Mouse (Mus musculus): ENCODE results near the gene Pawr.

Gene Pawr

GRCm38 (mm10) chr10:108359974-108360373 lies 28.1 kb downstream of the Pawr start:
- DNase-seq, result no peak

- DNase-seq, result no peak
These were observed 28.9 kb downstream of the Pawr start for GRCm38 (mm10) chr10:108360801-108361200.

- DNase-seq, result no peak
These were observed 29.7 kb downstream of the Pawr start for GRCm38 (mm10) chr10:108361419-108362155.

GRCm38 (mm10) chr10:108363932-108364331 lies 32.0 kb downstream of the Pawr start:
- DNase-seq, result no peak

- no peak for DNase-seq
These were observed 33.2 kb downstream of the Pawr start for GRCm38 (mm10) chr10:108364946-108365719.

- no peak for DNase-seq
These were observed 34.3 kb downstream of the Pawr start for GRCm38 (mm10) chr10:108366251-108366650.

- DNase-seq, result no peak
These were observed 36.4 kb downstream of the Pawr start for GRCm38 (mm10) chr10:108368358-108368757.

GRCm38 (mm10) chr10:108372258-108372657 lies 40.3 kb downstream of the Pawr start:
- DNase-seq, result no peak

GRCm38 (mm10) chr10:108372858-108373257 lies 40.9 kb downstream of the Pawr start:
- DNase-seq, result no peak

GRCm38 (mm10) chr10:108375796-108376195 lies 43.9 kb downstream of the Pawr start:
- DNase-seq, result no peak

- no peak for DNase-seq
These were observed 44.4 kb downstream of the Pawr start for GRCm38 (mm10) chr10:108376366-108376765.

- no peak for DNase-seq
These were observed 45.4 kb downstream of the Pawr start for GRCm38 (mm10) chr10:108377369-108377768.

- DNase-seq, result no peak
These were observed 46.1 kb downstream of the Pawr start for GRCm38 (mm10) chr10:108378062-108378461.

- DNase-seq, result no peak
These were observed 46.6 kb downstream of the Pawr start for GRCm38 (mm10) chr10:108378479-108378878.

GRCm38 (mm10) chr10:108380715-108381114 lies 48.8 kb downstream of the Pawr start:
- no peak for DNase-seq

GRCm38 (mm10) chr10:108384153-108384769 lies 52.3 kb downstream of the Pawr start:
- DNase-seq, result no peak

GRCm38 (mm10) chr10:108385480-108385955 lies 53.6 kb downstream of the Pawr start:
- no peak for DNase-seq

GRCm38 (mm10) chr10:108388410-108388915 lies 56.5 kb downstream of the Pawr start:
- DNase-seq, result no peak

- DNase-seq, result no peak
These were observed 57.4 kb downstream of the Pawr start for GRCm38 (mm10) chr10:108389178-108389926.

GRCm38 (mm10) chr10:108389927-108390287 lies 58.0 kb downstream of the Pawr start:
- DNase-seq, result peak; percentile 54

GRCm38 (mm10) chr10:108391370-108391902 lies 59.5 kb downstream of the Pawr start:
- no peak for DNase-seq

GRCm38 (mm10) chr10:108392151-108392550 lies 60.2 kb downstream of the Pawr start:
- DNase-seq, result no peak
